Mouse (Mus musculus) liver, embryonic 14.5 days (tissue): ENCODE measurements around the gene Ccdc124.

Experiments
- CTCF ChIP-seq: IDR thresholded peaks from 2 replicates; pipeline ENCODE4 v1.5.1; 2016; ENCODE audit warnings: antibody characterized with exemption, low read depth, control low read depth
- EP300 ChIP-seq: IDR thresholded peaks from 2 replicates; pipeline ENCODE4 v1.6.1; 2016; ENCODE audit warnings: antibody characterized with exemption, low read depth

DNA sequence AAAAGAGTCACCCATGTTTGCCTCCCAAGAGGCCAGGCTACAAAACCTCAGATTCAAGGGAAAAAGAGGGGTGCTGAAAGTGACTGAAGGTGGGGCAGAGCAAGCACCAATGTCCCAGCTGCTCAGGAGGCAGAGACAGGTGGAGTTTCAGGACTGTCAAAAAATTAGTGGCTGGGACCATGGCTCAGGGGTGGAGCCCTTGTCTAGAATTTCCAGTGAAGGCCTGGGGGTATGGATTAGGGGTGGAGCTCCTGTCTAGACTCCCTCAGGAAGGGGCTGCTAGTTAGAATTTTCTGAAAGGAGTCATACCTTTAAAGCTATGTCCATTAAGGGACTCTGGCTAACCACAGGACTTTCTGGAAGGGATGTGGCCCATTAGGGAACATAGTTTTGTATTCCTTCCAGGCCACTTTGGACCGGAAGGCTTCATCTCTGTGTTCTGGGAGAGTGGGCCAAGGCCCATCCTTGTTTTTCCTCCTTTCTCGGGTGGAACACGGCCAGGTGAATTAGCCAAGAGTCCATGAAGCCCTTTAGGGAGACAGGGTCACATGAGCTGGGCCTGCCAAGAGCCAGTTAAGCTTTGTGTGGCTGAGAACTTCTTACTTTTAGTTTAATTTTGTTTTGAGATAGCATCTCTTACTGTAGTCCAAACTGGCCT, 24.3 kb downstream of the Ccdc124 start:
- TF ChIP-seq EP300 (no peak), CTCF (no peak)
